Comparison of ENCODE assay signal across 18 mouse cellular contexts in the genomic region with DNA sequence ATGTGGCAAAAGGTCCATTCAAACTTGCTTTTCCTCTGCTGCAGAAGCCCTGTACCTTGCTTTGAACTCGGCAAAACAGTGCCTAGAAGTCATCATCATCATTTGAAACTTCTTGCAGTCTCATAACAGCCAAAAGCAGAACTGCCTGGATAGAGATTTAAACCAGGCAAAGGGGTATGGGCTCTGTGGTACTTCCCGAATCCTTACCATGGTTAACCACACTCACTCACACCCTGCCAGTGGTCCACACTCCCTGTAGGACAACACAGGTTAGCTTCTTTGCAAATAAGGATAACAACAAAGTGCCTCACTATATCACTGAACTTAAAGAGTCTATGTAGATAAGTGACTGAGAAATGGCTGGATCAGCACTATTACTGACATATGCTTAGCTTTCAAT. TPM values are rescaled to one million over a fixed set of nuclear protein-coding genes. Genes with fewer than 3 reads are reported as not detected.
"Had no signal": no experiment of that assay in that cellular context is flagged by ENCODE, and none has a peak within 500 bp of the region (broad histone marks: within the 10 kb centered on the region; RNA-seq: fewer than 3 reads in every experiment).

No protein-coding gene starts in this region.

- H3K9me3 ChIP-seq: lung, embryonic 15.5 days; megakaryocyte, embryonic 14.5 days; midbrain, embryonic 13.5 days; midbrain, embryonic 15.5 days; neural tube, embryonic 12.5 days; stomach, embryonic 15.5 days had no signal

- H3K4me2 ChIP-seq: lung, embryonic 15.5 days; midbrain, embryonic 11.5 days; midbrain, embryonic 13.5 days; midbrain, embryonic 15.5 days; neural tube, embryonic 12.5 days; stomach, embryonic 15.5 days had no signal

- H3K27ac ChIP-seq: lung, embryonic 15.5 days; macrophage; midbrain, embryonic 13.5 days; midbrain, embryonic 15.5 days; neural tube, embryonic 12.5 days; stomach, embryonic 15.5 days; stomach, postnatal 0 days had no signal

- DNase-seq: liver, postnatal 0 days; lung, adult 2 months; lung, postnatal 14 days; lung, postnatal 36 days; right cerebral cortex, postnatal 14 days; thymus, adult 2 months; thymus, postnatal 25 days; thymus, postnatal 4 days had no signal

- H3K4me3 ChIP-seq: lung, embryonic 15.5 days; megakaryocyte, embryonic 14.5 days; midbrain, embryonic 13.5 days; midbrain, embryonic 15.5 days; neural tube, embryonic 12.5 days; stomach, embryonic 15.5 days had no signal

- ATAC-seq: liver, postnatal 0 days; lung, postnatal 0 days; midbrain, embryonic 13.5 days; midbrain, embryonic 15.5 days had no signal

- H3K4me1 ChIP-seq: midbrain, embryonic 13.5 days; midbrain, embryonic 15.5 days; neural tube, embryonic 12.5 days; stomach, embryonic 15.5 days had no signal

- H3K36me3 ChIP-seq: lung, embryonic 15.5 days; midbrain, embryonic 13.5 days; midbrain, embryonic 15.5 days; neural tube, embryonic 12.5 days; stomach, embryonic 15.5 days had no signal

- H3K9ac ChIP-seq: liver, postnatal 0 days; lung, embryonic 15.5 days; midbrain, embryonic 13.5 days; midbrain, embryonic 15.5 days; neural tube, embryonic 12.5 days; stomach, embryonic 15.5 days had no signal

- H3K27me3 ChIP-seq: lung, embryonic 15.5 days; megakaryocyte, embryonic 14.5 days; midbrain, embryonic 13.5 days; midbrain, embryonic 15.5 days; neural tube, embryonic 12.5 days; stomach, embryonic 15.5 days had no signal

RNA-seq across cellular contexts. Expression of a gene that starts 9.7 kb away (rescaled TPM):
- polyA plus RNA-seq: macrophage had no signal
